Mouse (Mus musculus): ENCODE results near the gene Plcg1.

The Plcg1 gene

GRCm38 (mm10) chr2:160771325-160772276 lies 40.5 kb downstream of the Plcg1 start:
- DNase-seq = no peak

- no peak for DNase-seq
These were observed 46.9 kb downstream of the Plcg1 start for GRCm38 (mm10) chr2:160778034-160778433.

DNA sequence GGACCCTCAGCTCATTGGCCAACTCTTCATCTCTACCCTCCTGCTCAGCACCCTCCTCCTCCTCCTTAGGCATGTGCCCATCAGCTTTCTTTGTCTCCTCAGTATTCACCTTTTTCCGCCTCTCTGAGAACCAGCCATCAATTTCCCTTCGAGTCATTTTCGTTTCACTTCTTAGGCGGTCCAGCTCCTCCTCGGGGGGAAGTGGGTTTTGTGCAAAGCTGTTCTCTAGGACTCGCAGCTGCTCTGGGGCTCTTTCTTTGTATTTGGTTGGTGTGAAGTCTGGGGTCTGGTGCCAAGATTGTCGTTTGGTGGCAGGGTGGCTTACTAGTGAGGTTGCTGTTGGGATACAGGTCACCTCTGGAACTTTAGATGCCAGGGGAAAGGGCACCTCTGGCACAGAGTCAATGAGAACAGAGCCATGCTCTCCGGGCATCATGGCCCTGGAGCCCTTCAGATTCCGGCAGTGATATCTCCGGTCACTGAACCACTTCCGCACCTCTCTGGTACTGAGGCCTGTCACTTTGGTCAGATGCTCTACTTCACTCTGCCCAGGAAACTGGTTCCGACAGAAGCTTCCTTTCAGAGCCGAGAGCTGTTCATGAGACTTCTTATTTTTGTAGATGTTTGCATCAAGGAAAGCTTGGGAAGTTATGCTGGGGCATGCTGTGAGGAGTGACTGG lies 49.2 kb downstream of the Plcg1 start:
- DNase-seq = peak; percentile 40

- DNase-seq = no peak
These were observed 49.7 kb downstream of the Plcg1 start for GRCm38 (mm10) chr2:160780834-160781219.

DNA sequence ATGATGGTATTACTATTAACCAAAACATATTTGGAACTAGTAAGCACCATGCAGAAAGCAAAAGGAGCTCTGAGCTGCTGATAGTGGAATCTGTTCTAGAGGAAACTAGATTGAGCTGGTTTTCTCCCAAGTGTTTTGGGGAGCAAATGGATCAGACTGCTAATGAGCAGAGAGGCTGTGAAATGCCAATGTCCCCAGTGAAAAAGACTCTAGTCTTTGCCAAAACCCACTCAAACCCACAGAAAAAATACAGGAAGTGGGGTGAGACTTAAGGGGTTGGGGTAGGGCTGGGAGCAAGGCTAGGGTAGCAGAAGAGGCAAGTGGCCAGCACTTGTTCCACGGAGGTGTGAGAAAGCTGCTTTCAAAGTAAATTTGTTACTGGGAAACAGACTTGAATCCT lies 55.2 kb downstream of the Plcg1 start:
- no peak for DNase-seq

- DNase-seq = no peak
These were observed 57.9 kb downstream of the Plcg1 start for GRCm38 (mm10) chr2:160789046-160789445.

DNA sequence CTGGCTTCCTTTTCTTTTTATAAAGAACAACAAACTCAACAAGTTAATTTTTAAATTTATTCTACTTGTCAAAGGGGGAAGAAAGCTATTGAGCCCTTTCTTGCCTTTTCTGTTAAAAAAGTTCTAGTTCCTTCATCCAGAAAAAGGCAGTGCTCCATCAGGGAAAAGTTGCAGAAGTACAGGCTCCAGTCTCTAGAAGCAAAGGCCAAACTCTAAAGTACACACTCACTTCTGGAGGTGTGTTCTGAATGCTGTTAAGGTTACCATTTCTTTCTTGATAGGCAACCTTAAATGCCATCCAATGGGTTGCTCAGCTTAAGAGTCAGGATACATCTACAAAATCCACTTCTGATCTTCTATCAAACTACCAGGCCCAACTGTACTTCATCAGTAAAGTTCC lies 58.6 kb downstream of the Plcg1 start:
- no peak for DNase-seq

- no peak for DNase-seq
These were observed 62.0 kb downstream of the Plcg1 start for GRCm38 (mm10) chr2:160793117-160793516.

DNA sequence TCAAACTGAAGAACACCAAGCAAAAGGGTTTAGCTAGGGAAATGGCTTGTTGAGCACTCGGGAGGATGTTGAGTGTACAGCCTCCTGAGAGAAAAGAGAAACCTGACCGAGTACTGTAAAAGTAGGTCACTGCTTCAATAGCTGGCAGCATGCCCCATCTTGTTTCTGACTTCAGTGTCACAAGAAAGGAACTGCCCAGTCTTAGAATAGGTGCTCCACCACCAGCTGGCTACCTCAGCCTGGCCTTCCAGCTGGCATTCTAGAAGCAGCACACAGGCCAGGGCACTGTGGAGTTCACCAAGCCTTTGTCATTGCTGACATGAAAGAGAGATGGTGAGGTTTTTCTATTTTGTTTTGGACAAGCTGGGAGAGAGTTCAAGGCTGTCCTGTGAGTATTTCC lies 65.9 kb downstream of the Plcg1 start:
- peak; percentile 29 for DNase-seq

- DNase-seq = no peak
These were observed 67.1 kb downstream of the Plcg1 start for GRCm38 (mm10) chr2:160798206-160798605.

GRCm38 (mm10) chr2:160800967-160801366 lies 69.9 kb downstream of the Plcg1 start:
- no peak for DNase-seq

DNA sequence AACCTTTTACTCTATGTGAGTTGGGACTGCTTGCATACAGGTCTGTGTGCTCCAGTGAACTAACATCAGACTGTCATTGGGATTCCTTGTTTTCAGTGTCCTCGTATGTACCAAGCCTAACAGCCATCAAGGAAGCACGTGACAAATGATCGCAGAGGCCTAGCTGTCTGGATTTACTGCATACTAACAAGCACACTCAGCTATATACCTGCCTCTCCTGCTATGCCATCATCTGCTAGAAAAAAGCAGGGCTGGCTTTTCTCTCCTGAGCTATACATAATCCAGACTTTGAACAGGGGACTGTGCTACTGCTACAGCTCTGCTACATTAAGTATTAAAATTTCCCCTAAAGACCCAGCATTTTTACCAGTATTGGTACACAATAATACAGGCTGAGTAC lies 71.2 kb downstream of the Plcg1 start:
- no peak for DNase-seq

GRCm38 (mm10) chr2:160804794-160805527 lies 73.9 kb downstream of the Plcg1 start:
- no peak for DNase-seq

DNA sequence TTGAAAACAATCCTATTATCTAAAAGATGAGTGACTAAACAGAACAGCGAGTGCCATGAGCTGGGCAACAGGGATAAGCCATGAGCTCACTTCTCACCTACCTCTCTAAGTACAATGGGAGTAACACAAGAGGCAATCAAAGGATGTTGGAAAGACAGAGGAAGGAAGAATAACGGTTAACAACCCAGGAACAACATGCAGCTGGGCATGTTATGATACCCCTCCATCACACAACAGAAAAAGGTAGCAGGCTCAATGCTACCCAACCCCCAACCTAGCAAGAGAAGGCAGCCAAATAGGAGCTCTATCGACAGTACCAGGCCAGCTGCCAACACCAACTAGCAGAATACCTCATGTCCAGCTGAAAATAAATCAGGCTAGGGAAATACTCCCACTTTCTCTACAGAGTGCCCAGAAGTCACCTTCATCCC lies 75.0 kb downstream of the Plcg1 start:
- DNase-seq = no peak

GRCm38 (mm10) chr2:160810376-160810775 lies 79.3 kb downstream of the Plcg1 start:
- DNase-seq = no peak

- no peak for DNase-seq
These were observed 79.7 kb downstream of the Plcg1 start for GRCm38 (mm10) chr2:160810802-160811201.
